Mouse (Mus musculus) spleen, adult 18-20 months (tissue): ENCODE results near the gene Pnpla2.
A peak's percentile ranks its signal among the peaks of the same experiment; 100 is the strongest.

Experiments used
- DNase-seq, 2 experiments: peaks; one replicate each; pipeline ENCODE4 v3.0.0; 2022; ENCODE audit warnings: mixed read lengths in 2 of 2

Gene Pnpla2

GRCm38 (mm10) chr7:141468522-141469211 is 13.7 kb downstream of the Pnpla2 start:
- peak; percentile 45 to 49 for DNase-seq

GRCm38 (mm10) chr7:141469352-141469751 is 14.4 kb downstream of the Pnpla2 start:
- no peak for DNase-seq

GRCm38 (mm10) chr7:141469901-141470636 is 15.1 kb downstream of the Pnpla2 start:
- no peak for DNase-seq

GRCm38 (mm10) chr7:141470637-141470944 is 15.6 kb downstream of the Pnpla2 start:
- DNase-seq, result no peak

GRCm38 (mm10) chr7:141471236-141471635 is 16.2 kb downstream of the Pnpla2 start:
- no peak for DNase-seq

GRCm38 (mm10) chr7:141472226-141472625 is 17.2 kb downstream of the Pnpla2 start:
- DNase-seq, result no peak

GRCm38 (mm10) chr7:141472763-141473162 is 17.8 kb downstream of the Pnpla2 start:
- no peak for DNase-seq

GRCm38 (mm10) chr7:141474160-141474559 is 19.2 kb downstream of the Pnpla2 start:
- DNase-seq, result no peak

GRCm38 (mm10) chr7:141475011-141475804 is 20.2 kb downstream of the Pnpla2 start, which contains the start of the genes Polr2l and Tspan4:
Gene Polr2l (minus strand): TSS chr7:141475132.
Gene Tspan4 (plus strand): TSS chr7:141475240.
- DNase-seq, result peak; percentile 74 to 84

GRCm38 (mm10) chr7:141475805-141476158 is 20.8 kb downstream of the Pnpla2 start:
- DNase-seq, result no peak

- peak; percentile 45 to 52 for DNase-seq
Measured at GRCm38 (mm10) chr7:141476226-141476980, 21.4 kb downstream of the Pnpla2 start.

GRCm38 (mm10) chr7:141476981-141477370 is 22.0 kb downstream of the Pnpla2 start:
- DNase-seq, result no peak

GRCm38 (mm10) chr7:141477578-141478269 is 22.7 kb downstream of the Pnpla2 start:
- no peak for DNase-seq

GRCm38 (mm10) chr7:141478270-141478748 is 23.3 kb downstream of the Pnpla2 start:
- no peak for DNase-seq

GRCm38 (mm10) chr7:141480842-141481497 is 26.0 kb downstream of the Pnpla2 start:
- peak; percentile 58 to 65 for DNase-seq

- peak in 1 of 2 experiments; percentile 63 for DNase-seq
Measured at GRCm38 (mm10) chr7:141481498-141482401, 26.8 kb downstream of the Pnpla2 start.

- DNase-seq, result no peak
Measured at GRCm38 (mm10) chr7:141482531-141483024, 27.6 kb downstream of the Pnpla2 start.

GRCm38 (mm10) chr7:141483114-141483653 is 28.2 kb downstream of the Pnpla2 start:
- no peak for DNase-seq

- no peak for DNase-seq
Measured at GRCm38 (mm10) chr7:141484186-141485120, 29.5 kb downstream of the Pnpla2 start.
